Mouse (Mus musculus): ENCODE data around the gene Ndufaf3.
"Not testable (repeated sequence)": the region's sequence is repeated elsewhere in the genome, so short reads cannot be mapped to it uniquely, and the experiment has no call there.

Ndufaf3 gene

DNA sequence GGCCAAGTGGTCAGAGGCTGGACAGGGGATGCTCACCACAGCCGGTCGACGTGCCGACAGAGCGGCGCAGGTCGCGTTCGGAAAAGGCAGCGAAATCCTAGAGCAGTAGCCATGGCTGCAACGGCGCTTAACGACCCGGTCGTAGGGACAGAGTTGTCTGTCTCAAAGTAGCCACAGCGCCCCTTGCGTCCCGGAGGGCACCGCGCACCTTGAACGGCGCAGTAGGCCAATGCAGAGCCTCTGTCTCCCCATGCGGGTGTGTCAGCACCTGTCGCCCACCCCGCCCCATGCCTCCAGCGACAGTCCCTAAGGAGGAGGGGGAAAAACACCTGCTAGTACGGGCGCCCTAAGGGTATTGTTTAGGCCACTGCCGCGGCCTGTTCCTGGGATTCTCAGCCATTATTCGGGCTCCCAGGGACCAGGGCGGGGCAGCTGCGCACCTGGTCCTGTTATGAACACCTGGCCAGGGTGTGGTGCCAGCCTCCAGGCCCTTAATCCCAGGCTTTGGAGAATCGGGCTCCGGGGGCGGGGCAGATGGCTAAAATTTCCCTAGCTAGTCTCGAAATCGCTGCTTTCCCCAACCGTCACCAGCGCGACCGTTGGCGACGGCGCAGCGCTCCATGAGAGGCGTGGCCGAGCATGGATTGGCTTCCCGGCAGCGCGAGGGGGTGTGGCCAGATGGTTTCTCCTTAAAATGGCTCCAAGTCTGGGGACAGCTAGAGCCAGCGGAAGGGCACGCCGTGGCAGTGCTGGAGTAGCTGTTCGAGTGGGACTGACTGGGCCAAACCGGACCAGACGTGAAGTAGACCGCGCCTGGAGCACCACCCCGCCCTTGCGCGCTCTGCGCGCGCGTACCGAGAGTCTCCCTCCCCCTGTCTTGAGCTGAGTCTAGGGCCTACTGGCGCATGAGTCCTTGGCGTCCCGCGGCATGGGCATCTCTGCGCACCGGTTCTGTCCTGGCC, at the start of gene Ndufaf3:
Gene Ndufaf3, minus strand, starts transcription at position 620 of the 962 bp plus-strand sequence.
- peak; percentile 96 for DNase-seq

DNA sequence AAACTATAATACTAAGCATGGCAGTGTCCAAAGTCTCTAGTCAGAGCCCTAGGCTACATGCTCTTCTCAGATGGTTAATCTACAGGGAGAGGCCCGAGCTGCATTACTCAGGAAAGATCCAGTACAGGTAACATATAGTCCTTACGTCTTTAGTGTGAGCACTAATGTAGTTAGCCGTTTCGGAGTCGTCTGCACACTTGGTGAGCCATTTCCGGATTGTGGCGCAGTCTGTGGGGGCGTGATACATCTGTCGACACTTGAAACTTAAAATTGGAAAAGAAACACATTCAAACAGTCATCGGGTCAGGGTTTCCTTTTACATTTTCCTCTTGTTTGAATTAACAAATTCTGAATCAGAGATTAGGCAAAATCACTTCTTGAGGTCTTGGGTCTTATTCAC, 44.3 kb upstream of the Ndufaf3 start:
- DNase-seq, result no peak

DNA sequence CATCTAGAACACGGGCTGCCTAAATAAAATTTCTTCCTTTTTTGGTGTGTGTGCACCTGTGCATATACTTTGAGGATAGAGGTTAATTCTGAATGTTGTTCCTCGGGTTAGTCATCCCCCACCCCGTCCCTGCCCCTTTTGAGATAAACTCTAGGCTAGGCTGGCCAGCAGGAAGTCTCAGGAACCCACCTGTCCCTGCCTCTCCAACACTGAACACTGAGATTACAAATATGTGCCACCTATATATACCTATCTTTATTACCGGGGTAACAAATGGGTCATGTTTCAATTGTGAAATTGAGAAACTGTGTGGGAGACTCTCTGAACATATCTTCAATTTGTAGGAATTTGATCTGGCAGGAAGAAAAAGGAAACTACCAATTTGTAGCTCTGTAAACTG, 41.7 kb upstream of the Ndufaf3 start:
- DNase-seq, result no peak

DNA sequence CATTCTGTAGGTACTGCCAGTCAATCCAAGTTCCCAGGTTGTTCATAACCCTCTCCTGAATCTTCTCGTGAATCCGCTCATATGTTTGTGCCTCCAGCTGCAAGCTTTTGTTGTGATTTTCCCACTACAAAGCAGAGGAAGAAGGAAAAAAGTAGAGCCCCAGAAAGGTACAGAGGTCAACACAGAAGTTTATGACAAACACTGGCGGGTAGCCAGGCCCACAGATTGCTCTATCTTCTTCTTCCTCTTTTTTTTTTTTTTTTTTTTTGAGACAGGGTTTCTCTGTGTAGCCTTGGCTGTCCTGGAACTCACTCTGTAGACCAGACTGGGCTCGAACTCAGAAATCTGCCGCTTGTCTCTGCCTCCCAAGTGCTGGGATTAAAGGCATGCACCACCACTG, 40.7 kb upstream of the Ndufaf3 start:
- not testable (repeated sequence) for DNase-seq

- no peak for DNase-seq
Measured at GRCm38 (mm10) chr9:108601986-108602385, 34.8 kb upstream of the Ndufaf3 start.

GRCm38 (mm10) chr9:108600011-108600410, 32.8 kb upstream of the Ndufaf3 start:
- DNase-seq, result no peak

GRCm38 (mm10) chr9:108599021-108599566, 31.9 kb upstream of the Ndufaf3 start:
- no peak for DNase-seq

DNA sequence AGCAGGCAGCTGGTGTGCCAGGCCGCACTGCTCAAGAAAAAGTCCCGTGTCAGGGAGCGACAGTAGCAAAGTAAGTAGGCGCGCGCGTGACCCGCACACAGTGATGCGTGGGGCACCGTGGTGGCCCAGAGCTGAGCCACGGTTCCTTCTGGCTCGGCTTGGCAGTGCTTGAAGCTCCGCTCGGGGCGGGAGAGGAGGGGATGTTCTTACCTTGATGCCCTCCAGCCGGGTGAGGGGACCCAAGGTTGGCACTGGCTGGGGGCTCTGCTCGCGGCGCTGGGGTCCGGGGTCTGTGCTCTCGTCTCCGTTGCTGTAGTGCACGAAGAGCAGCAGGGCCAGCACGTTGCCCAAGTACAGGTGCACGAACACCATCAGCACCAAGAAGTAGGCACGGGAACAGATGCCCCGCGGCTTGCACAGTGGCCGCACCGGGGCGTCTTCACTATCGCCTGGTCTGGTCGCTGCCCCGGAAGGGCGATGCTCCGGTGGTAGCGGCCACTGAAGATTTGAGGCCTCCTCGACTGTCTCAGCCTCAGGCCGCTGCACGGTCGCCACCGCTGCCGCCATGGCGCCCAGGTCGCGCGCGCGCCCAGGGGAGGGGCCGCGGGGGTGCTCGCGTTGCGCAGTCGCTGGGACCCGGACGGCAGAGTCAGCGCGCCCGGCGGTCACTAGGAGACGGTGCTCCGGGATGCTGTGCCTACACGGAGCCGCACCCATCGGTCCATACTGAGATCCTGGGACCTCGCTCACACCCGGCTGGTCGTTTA, 29.9 kb upstream of the Ndufaf3 start, which contains the start of gene P4htm:
Gene P4htm, minus strand, starts transcription at position 670 of the 767 bp plus-strand sequence.
- DNase-seq, result peak; percentile 85

DNA sequence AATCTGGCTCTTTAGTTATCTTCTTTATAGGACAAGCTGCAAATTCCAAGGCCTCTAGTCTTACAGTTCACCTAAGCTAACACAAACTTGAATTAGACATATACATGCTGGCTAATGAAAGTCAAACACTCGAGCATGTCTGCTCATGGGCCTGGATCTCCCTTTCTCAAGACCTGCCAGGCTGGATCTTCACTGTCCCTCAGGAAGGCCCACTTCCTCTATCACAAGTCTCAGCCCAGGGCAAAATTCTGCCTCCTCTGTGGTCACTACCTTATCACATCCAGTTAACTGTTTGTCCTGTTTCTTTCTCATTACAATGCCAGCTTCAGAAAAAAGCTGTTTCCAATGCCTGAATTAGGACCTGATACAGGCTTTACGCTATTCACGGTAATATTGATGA, 27.1 kb upstream of the Ndufaf3 start:
- no peak for DNase-seq

DNA sequence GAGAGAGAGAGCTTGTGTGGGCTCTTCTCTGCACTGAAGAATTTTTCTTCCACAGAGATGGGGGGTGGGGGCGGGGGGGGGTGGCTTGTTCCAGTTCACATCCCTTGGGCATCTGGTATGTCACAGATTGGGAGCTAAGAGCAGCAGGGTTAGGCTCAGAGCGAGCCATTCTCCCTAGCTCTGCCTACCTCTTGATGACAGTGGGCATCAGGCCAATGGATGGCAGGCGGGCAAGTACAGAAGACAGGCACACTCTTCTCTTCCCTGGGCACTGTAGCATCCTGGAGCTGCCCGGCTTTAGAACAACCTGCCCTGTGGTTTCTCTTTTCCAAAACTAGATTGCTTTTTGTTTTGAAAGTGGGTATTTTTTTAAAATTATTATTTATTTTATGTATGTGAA, 24.2 kb upstream of the Ndufaf3 start:
- DNase-seq, result peak; percentile 61

GRCm38 (mm10) chr9:108589229-108589628, 22.0 kb upstream of the Ndufaf3 start:
- no peak for DNase-seq

- peak; percentile 78 for DNase-seq
Measured at GRCm38 (mm10) chr9:108587571-108588180, 20.4 kb upstream of the Ndufaf3 start.

GRCm38 (mm10) chr9:108579344-108579690, 12.1 kb upstream of the Ndufaf3 start:
- DNase-seq, result no peak

- DNase-seq, result peak; percentile 96
Measured at GRCm38 (mm10) chr9:108578545-108579343, 11.5 kb upstream of the Ndufaf3 start, which contains the start of gene Wdr6. Gene Wdr6, minus strand, starts transcription at chr9:108578739.

- peak; percentile 79 for DNase-seq
Measured at GRCm38 (mm10) chr9:108577934-108578544, 10.8 kb upstream of the Ndufaf3 start.

DNA sequence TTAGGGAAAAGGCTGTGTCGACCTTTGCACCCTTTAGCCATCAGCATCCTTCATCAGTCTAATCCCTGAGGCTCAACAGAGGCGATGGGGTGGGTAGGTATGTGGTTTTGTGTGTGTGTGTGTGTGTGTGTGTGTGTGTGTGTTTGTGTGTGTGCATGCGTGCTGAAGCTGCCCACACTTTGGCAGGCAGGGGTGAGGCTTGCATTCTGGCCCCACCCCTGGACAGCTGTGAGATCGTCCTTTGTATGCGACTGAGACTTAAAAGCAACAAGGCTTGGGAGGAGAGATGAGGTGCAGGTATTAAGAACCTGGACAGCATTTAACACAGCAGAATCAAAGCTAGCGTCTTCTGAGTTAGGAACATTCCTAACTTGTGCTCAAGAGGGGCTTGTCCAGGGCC, 9.8 kb upstream of the Ndufaf3 start:
- DNase-seq, result peak; percentile 29

GRCm38 (mm10) chr9:108575321-108576297, 8.4 kb upstream of the Ndufaf3 start:
- no peak for DNase-seq

- no peak for DNase-seq
Measured at GRCm38 (mm10) chr9:108574921-108575320, 7.7 kb upstream of the Ndufaf3 start.

- peak; percentile 67 for DNase-seq
Measured at GRCm38 (mm10) chr9:108573774-108574690, 6.8 kb upstream of the Ndufaf3 start.

Measured in cerebellum, adult 9-11 months (tissue).